Mouse (Mus musculus): ENCODE measurements around the gene Olfr742. TPM values are rescaled to one million over a fixed set of nuclear protein-coding genes. Genes with fewer than 3 reads are reported as not detected.

Gene Olfr742
- not detected for polyA plus RNA-seq (2017; shearing (Covaris generic))

DNA sequence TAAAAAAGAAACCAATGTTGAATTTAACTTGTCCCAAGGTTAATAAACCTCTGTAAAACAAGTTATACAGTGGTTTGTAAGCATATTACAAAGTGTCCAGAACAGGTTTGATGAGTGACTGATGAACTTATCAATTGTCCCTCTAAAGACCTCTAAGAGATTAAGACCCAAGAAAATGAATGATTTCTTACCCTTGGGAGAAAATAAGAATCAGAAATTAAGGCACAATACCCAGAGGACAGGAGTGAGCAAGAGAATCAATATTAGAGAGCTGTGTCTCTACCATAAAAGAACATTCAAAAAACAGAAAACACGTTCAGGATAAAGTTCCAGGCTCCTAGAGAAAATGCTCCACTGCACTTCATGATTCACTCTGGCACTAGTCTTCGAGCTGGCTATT lies at the start of gene Olfr742:
Olfr742 (plus strand) TSS at position 301 of the 400 bp plus-strand sequence.

DNA sequence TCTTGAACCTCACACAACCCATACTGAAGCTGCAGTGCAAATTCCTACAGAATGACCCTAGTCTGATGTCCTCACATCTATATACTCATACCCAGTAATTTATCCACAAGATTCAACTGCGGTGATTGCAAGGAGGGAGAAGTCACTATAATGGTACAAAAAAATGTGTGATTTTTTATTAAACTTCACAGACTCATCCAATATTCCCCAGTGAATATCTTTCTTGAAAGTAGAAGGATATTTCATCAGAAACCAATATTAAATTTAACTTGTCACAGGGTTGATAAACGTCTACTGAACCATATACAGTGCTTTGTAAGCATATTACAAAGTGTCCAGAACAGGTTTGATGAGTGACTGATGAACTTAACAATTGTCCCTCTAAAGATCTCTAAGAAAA lies 31.0 kb upstream of the Olfr742 start, which contains the start of gene Olfr741:
Olfr741 (plus strand) TSS at position 301 of the 400 bp plus-strand sequence.

DNA sequence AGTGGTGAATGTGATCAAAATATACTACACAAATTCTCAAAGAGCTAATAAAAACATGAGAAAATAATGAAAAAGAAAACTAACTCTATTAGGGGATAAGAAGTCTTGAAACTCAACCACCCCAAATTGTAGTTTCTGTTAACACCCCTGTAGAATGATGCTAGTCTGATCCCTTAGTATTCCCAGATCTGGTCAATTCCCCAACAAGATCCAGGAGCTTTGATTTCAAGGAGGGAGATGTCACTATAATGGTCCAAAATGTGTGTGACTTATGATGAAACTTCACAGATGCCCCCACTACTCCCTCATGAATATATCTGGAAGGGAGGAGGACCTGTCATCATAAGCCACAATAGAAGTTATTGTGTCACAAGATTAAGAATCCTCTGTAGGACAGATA lies 18.1 kb downstream of the Olfr742 start, which contains the start of gene Olfr743:
Olfr743 (plus strand) TSS at position 301 of the 400 bp plus-strand sequence.

Other genes starting within 250 kb of the Olfr742 start
- not detected for gene Olfr732, start 219.4 kb upstream of the Olfr742 start, polyA plus RNA-seq (2017; shearing (Covaris generic))
- 0.15 TPM for gene Olfr733, start 202.1 kb upstream of the Olfr742 start, polyA plus RNA-seq (2017; shearing (Covaris generic))
- gene Olfr734, start 176.8 kb upstream of the Olfr742 start, polyA plus RNA-seq (2017; shearing (Covaris generic)), result not detected
- not detected for gene Olfr735, start 154.7 kb upstream of the Olfr742 start, polyA plus RNA-seq (2017; shearing (Covaris generic))
- gene Tlr11, start 145.7 kb upstream of the Olfr742 start, polyA plus RNA-seq (2017; shearing (Covaris generic)), result not detected
- not detected for gene Olfr736, start 122.4 kb upstream of the Olfr742 start, polyA plus RNA-seq (2017; shearing (Covaris generic))
- gene Olfr738, start 96.0 kb upstream of the Olfr742 start, polyA plus RNA-seq (2017; shearing (Covaris generic)), result not detected
- gene Olfr739, start 85.0 kb upstream of the Olfr742 start, polyA plus RNA-seq (2017; shearing (Covaris generic)), result not detected
- not detected for gene Olfr740, start 58.1 kb upstream of the Olfr742 start, polyA plus RNA-seq (2017; shearing (Covaris generic))
- gene Olfr741, start 30.9 kb upstream of the Olfr742 start, polyA plus RNA-seq (2017; shearing (Covaris generic)), result 0.21 TPM
- gene Olfr743, start 18.2 kb downstream of the Olfr742 start, polyA plus RNA-seq (2017; shearing (Covaris generic)), result not detected
- not detected for gene Olfr744, start 111.3 kb downstream of the Olfr742 start, polyA plus RNA-seq (2017; shearing (Covaris generic))
- not detected for gene Olfr745, start 135.8 kb downstream of the Olfr742 start, polyA plus RNA-seq (2017; shearing (Covaris generic))
- gene Olfr746, start 143.5 kb downstream of the Olfr742 start, polyA plus RNA-seq (2017; shearing (Covaris generic)), result not detected
- not detected for gene Olfr747, start 189.6 kb downstream of the Olfr742 start, polyA plus RNA-seq (2017; shearing (Covaris generic))
- not detected for gene Olfr748, start 203.8 kb downstream of the Olfr742 start, polyA plus RNA-seq (2017; shearing (Covaris generic))
- not detected for gene Olfr749, start 241.5 kb downstream of the Olfr742 start, polyA plus RNA-seq (2017; shearing (Covaris generic))

Measured in effector memory CD4-positive, alpha-beta T cell, adult 7 months (primary cell).